Mouse (Mus musculus) thymus, postnatal 10 days (tissue): ENCODE data around the gene Padi2.
A peak's percentile ranks its signal among the peaks of the same experiment; 100 is the strongest.

Experiments used
- DNase-seq, 2 experiments: peaks; one replicate each; pipeline ENCODE4 v3.0.0; 2021; ENCODE audit warnings: low spot score in 2 of 2

The Padi2 gene

GRCm38 (mm10) chr4:140958319-140958718 is 52.2 kb downstream of the Padi2 start:
- DNase-seq: no peak

- no peak for DNase-seq
Measured at GRCm38 (mm10) chr4:140959128-140959679, 53.1 kb downstream of the Padi2 start.

GRCm38 (mm10) chr4:140959715-140960479 is 53.8 kb downstream of the Padi2 start:
- DNase-seq: no peak

GRCm38 (mm10) chr4:140960781-140961466 is 54.8 kb downstream of the Padi2 start, which contains the start of gene Sdhb:
Gene Sdhb (plus strand): TSS chr4:140961203.
- DNase-seq: peak; percentile 91 to 95

GRCm38 (mm10) chr4:140961467-140962206 is 55.5 kb downstream of the Padi2 start:
- DNase-seq: no peak

GRCm38 (mm10) chr4:140962207-140962909 is 56.2 kb downstream of the Padi2 start:
- DNase-seq: no peak

- DNase-seq: no peak
Measured at GRCm38 (mm10) chr4:140962950-140963349, 56.8 kb downstream of the Padi2 start.

- no peak for DNase-seq
Measured at GRCm38 (mm10) chr4:140963941-140964597, 57.9 kb downstream of the Padi2 start.

- DNase-seq: peak; percentile 56 to 76
Measured at GRCm38 (mm10) chr4:140964620-140965019, 58.5 kb downstream of the Padi2 start.

GRCm38 (mm10) chr4:140967386-140968159 is 61.4 kb downstream of the Padi2 start:
- no peak for DNase-seq

- no peak for DNase-seq
Measured at GRCm38 (mm10) chr4:140971691-140972090, 65.5 kb downstream of the Padi2 start.

GRCm38 (mm10) chr4:140974408-140974807 is 68.3 kb downstream of the Padi2 start:
- DNase-seq: no peak

- DNase-seq: no peak
Measured at GRCm38 (mm10) chr4:140975356-140975755, 69.2 kb downstream of the Padi2 start.

GRCm38 (mm10) chr4:140977278-140977677 is 71.1 kb downstream of the Padi2 start:
- no peak for DNase-seq

- DNase-seq: no peak
Measured at GRCm38 (mm10) chr4:140977886-140978692, 71.9 kb downstream of the Padi2 start.

GRCm38 (mm10) chr4:140981605-140982004 is 75.5 kb downstream of the Padi2 start:
- no peak for DNase-seq

- DNase-seq: no peak
Measured at GRCm38 (mm10) chr4:140982808-140983207, 76.7 kb downstream of the Padi2 start.

- peak; percentile 32 to 49 for DNase-seq
Measured at GRCm38 (mm10) chr4:140983442-140983841, 77.3 kb downstream of the Padi2 start.

- DNase-seq: no peak
Measured at GRCm38 (mm10) chr4:140984544-140984943, 78.4 kb downstream of the Padi2 start.
